Mouse (Mus musculus): ENCODE data around the gene Olfr493.

The Olfr493 gene

GRCm38 (mm10) chr7:108346879-108347278, at the start of gene Olfr493:
Olfr493 (minus strand) TSS chr7:108346979.
- DNase-seq (ENCODE audit: low read depth, low spot score), result no peak

DNA sequence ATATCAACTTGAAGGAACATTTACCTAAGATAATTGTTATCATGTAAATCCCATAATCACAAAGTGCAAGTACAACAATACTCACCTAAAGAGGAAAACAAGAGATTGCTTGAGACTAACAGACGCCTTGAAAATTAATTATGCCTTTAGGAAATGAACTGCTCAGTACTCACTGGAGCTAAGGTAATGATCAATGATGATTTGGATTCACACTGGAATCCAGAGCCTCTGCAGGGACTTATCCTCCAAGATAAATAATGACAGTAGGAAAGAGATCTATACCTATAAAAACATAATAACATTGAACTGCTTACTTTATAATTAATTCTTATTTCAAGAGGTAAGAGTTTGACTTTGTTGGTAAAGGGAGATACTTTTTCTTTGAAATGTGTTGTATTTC, 46.1 kb upstream of the Olfr493 start, which contains the start of gene Olfr495:
TSS of gene Olfr495 (plus strand) at position 301 of the 400 bp plus-strand sequence.
- DNase-seq (ENCODE audit: low read depth, low spot score), result no peak

GRCm38 (mm10) chr7:108365035-108365434, 18.3 kb upstream of the Olfr493 start, which contains the start of gene Olfr494:
Olfr494 (plus strand) TSS chr7:108365335.
- no peak for DNase-seq (ENCODE audit: low read depth, low spot score)

GRCm38 (mm10) chr7:108323574-108323973, 23.2 kb downstream of the Olfr493 start, which contains the start of gene Olfr492:
Olfr492 (minus strand) TSS chr7:108323674.
- no peak for DNase-seq (ENCODE audit: low read depth, low spot score)

DNA sequence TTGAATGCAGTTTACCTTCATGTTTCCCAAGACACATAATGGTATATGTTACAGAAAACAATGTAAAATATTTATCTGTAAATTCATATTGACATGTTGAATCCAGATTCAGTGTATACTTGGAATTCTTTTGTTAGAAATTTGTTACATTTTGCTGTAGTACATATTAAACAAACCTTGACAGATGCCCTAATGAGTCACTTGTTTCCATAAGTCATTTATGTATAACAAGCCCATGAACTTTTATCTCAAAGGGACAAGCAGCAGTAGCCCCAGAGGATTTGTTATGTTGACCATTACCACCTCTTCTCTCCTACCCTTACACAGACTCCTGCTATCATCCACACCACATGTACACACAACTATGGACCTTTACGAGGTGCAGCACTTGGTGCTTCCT, 33.6 kb downstream of the Olfr493 start, which contains the start of gene Olfr491:
TSS of gene Olfr491 (plus strand) at position 301 of the 400 bp plus-strand sequence.
- DNase-seq (ENCODE audit: low read depth, low spot score), result no peak

All from telencephalon, adult 2 months (tissue).